Mouse (Mus musculus): ENCODE data around the gene Fgd3. TPM values are rescaled to one million over a fixed set of nuclear protein-coding genes. Genes with fewer than 3 reads are reported as not detected.

Fgd3 gene
- total and polyA plus RNA-seq, 3 experiments, result 8.7 to 16.1 (median 14.5) TPM

GRCm38 (mm10) chr13:49234711-49235110 is 85.4 kb downstream of the Fgd3 start:
- H3K4me2 ChIP-seq (ENCODE audit: insufficient read depth, low read depth, poor library complexity, severe bottlenecking), result no peak overlapping the region
- no peak for DNase-seq (ENCODE audit: extremely low read depth)
- no peak for TF ChIP-seq TCF12 (IDR thresholded peaks at IDR 0.05; ENCODE audit: low read depth, low read length)
- TF ChIP-seq NELFE (IDR thresholded peaks at IDR 0.05; ENCODE audit: low read depth, low read length), result no peak
- TF ChIP-seq RCOR1 (conservative IDR thresholded peaks at IDR 0.05; ENCODE audit: low read depth, low read length), result no peak
- TF ChIP-seq CTCF (conservative IDR thresholded peaks at IDR 0.05 in 1 of 2, IDR thresholded peaks at IDR 0.05 in 1 of 2; ENCODE audit: low read depth in 2 of 2, low read length in 2 of 2), result no peak
- TF ChIP-seq IRF4 (IDR thresholded peaks at IDR 0.05; ENCODE audit: low read depth, low read length), result no peak
- TF ChIP-seq SMC3 (IDR thresholded peaks at IDR 0.05; ENCODE audit: low read depth, low read length), result no peak
- TF ChIP-seq MAFK (IDR thresholded peaks at IDR 0.05; ENCODE audit: insufficient replicate concordance, low read length), result no peak
- TF ChIP-seq UBTF (IDR thresholded peaks at IDR 0.05; ENCODE audit: low read depth, low read length), result no peak
- no peak for TF ChIP-seq SIN3A (IDR thresholded peaks at IDR 0.05; ENCODE audit: low read length)
- TF ChIP-seq ZKSCAN1 (IDR thresholded peaks at IDR 0.05; ENCODE audit: borderline replicate concordance, low read depth, low read length), result no peak
- TF ChIP-seq E2F4 (IDR thresholded peaks at IDR 0.05; ENCODE audit: insufficient replicate concordance, low read depth, low read length), result no peak
- no peak for TF ChIP-seq JUND (conservative IDR thresholded peaks at IDR 0.05; ENCODE audit: low read depth, low read length)
- no peak for TF ChIP-seq MAX (IDR thresholded peaks at IDR 0.05; ENCODE audit: low read length)
- no peak overlapping the region for H3K9ac ChIP-seq (ENCODE audit: insufficient read depth, low read depth)
- no peak overlapping the region for H3K4me3 ChIP-seq (replicated peaks in 1 of 3; ENCODE audit: low read depth in 2 of 3, low read length in 2 of 3, poor library complexity in 1 of 3)
- no peaks in the 10 kb centered on the region for H3K27me3 ChIP-seq (replicated peaks)
- peaks cover 0 to 28% of the 10 kb centered on the region in 2 experiments; a peak in 2 of 4 replicates for H3K4me1 ChIP-seq (ENCODE audit: control insufficient read depth in 1 of 2, insufficient read depth in 2 of 2)
- in situ Hi-C loops (cut with MboI; ENCODE audit: low pct_ligation_motif_present, low pct_unique_long_range_greater_than_20kb, low sequenced_read_pairs), result no loop called here
- H3K9me3 ChIP-seq (replicated peaks; ENCODE audit: low read length), result peaks cover 9% of the 10 kb centered on the region
- no peak overlapping the region for H3K27ac ChIP-seq (ENCODE audit: insufficient read depth, low read depth)
- no peaks in the 10 kb centered on the region for H3K79me2 ChIP-seq (replicated peaks; ENCODE audit: control insufficient read depth, extremely low read depth, insufficient read depth, poor library complexity, severe bottlenecking)
- H3K36me3 ChIP-seq (replicated peaks in 1 of 2; ENCODE audit: control insufficient read depth in 1 of 2, insufficient read depth in 1 of 2, low read length in 1 of 2), result peaks cover 6 to 41% of the 10 kb centered on the region in 2 experiments
- dilution Hi-C loops (cut with MboI; ENCODE audit: extremely low pct_ligation_motif_present, extremely low pct_unique_long_range_greater_than_20kb, low sequenced_read_pairs), result no loop called here

- no peak overlapping the region for H3K9ac ChIP-seq (ENCODE audit: insufficient read depth, low read depth)
- H3K4me2 ChIP-seq (ENCODE audit: insufficient read depth, low read depth, poor library complexity, severe bottlenecking), result no peak overlapping the region
- no peaks in the 10 kb centered on the region for H3K27me3 ChIP-seq (replicated peaks)
- H3K79me2 ChIP-seq (replicated peaks; ENCODE audit: control insufficient read depth, extremely low read depth, insufficient read depth, poor library complexity, severe bottlenecking), result no peaks in the 10 kb centered on the region
- DNase-seq (ENCODE audit: extremely low read depth), result no peak
- peaks cover 6 to 36% of the 10 kb centered on the region in 2 experiments for H3K36me3 ChIP-seq (replicated peaks in 1 of 2; ENCODE audit: control insufficient read depth in 1 of 2, insufficient read depth in 1 of 2, low read length in 1 of 2)
- H3K4me1 ChIP-seq (ENCODE audit: control insufficient read depth in 1 of 2, insufficient read depth in 2 of 2), result peaks cover 0 to 31% of the 10 kb centered on the region in 2 experiments; a peak in 2 of 4 replicates
- dilution Hi-C loops (cut with MboI; ENCODE audit: extremely low pct_ligation_motif_present, extremely low pct_unique_long_range_greater_than_20kb, low sequenced_read_pairs), result no loop called here
- no peak overlapping the region for H3K27ac ChIP-seq (ENCODE audit: insufficient read depth, low read depth)
- in situ Hi-C loops (cut with MboI; ENCODE audit: low pct_ligation_motif_present, low pct_unique_long_range_greater_than_20kb, low sequenced_read_pairs), result no loop called here
- H3K4me3 ChIP-seq (replicated peaks in 1 of 3; ENCODE audit: low read depth in 2 of 3, low read length in 2 of 3, poor library complexity in 1 of 3), result no peak overlapping the region
- peaks cover 5% of the 10 kb centered on the region for H3K9me3 ChIP-seq (replicated peaks; ENCODE audit: low read length)
- TF ChIP-seq RAD21 (IDR thresholded peaks at IDR 0.05; ENCODE audit: low read depth, low read length) (no peak), MAZ (IDR thresholded peaks at IDR 0.05; ENCODE audit: low read depth, low read length) (no peak), SIN3A (IDR thresholded peaks at IDR 0.05; ENCODE audit: low read length) (no peak), JUND (conservative IDR thresholded peaks at IDR 0.05; ENCODE audit: low read depth, low read length) (no peak)
These were observed 86.1 kb downstream of the Fgd3 start for GRCm38 (mm10) chr13:49233792-49234572.
